Mouse (Mus musculus) C2C12 (cell line): ENCODE data around the gene Ptprt. TPM values are rescaled to one million over a fixed set of nuclear protein-coding genes. Genes with fewer than 3 reads are reported as not detected.

Source experiments
- H3K27me3 ChIP-seq: one replicate; pipeline ENCODE4 v1.6.1; 2011; ENCODE audit not compliant: control insufficient read depth, insufficient read depth, insufficient read length
- H3K36me3 ChIP-seq: one replicate; pipeline ENCODE4 v1.6.1; 2011; ENCODE audit not compliant: control insufficient read depth, insufficient read depth
- H3K4me3 ChIP-seq: one replicate; pipeline ENCODE4 v1.5.1; 2011; ENCODE audit warnings: mild to moderate bottlenecking, control low read depth; ENCODE audit not compliant: poor library complexity, insufficient read depth, severe bottlenecking
- H3K79me2 ChIP-seq: one replicate; pipeline ENCODE4 v1.6.1; 2011; ENCODE audit not compliant: control insufficient read depth, insufficient read depth
- H3K79me3 ChIP-seq: one replicate; pipeline ENCODE4 v1.6.1; 2011; ENCODE audit warnings: low read depth, control low read depth
- H3ac ChIP-seq: one replicate; pipeline ENCODE3; 2011; ENCODE audit warnings: low read depth; ENCODE audit not compliant: control insufficient read depth, insufficient read length
- CEBPB ChIP-seq: IDR thresholded peaks from one replicate; pipeline ENCODE4 v1.6.1; 2011; ENCODE audit warnings: low read depth, mild to moderate bottlenecking, control low read depth, moderate library complexity
- CTCF ChIP-seq: IDR thresholded peaks from one replicate; pipeline ENCODE4 v1.5.1; 2011; ENCODE audit not compliant: control insufficient read depth, insufficient read depth, insufficient read length
- FOSL1 ChIP-seq: IDR thresholded peaks from one replicate; pipeline ENCODE4 v1.8.0; 2011; ENCODE audit warnings: mild to moderate bottlenecking, low read length; ENCODE audit not compliant: poor library complexity, insufficient read depth, severe bottlenecking
- MAX ChIP-seq: IDR thresholded peaks from one replicate; pipeline ENCODE4 v1.6.1; 2011; ENCODE audit warnings: mild to moderate bottlenecking, control low read depth
- MYOD1 ChIP-seq: IDR thresholded peaks from one replicate; pipeline ENCODE4 v1.6.1; 2011; ENCODE audit warnings: low read depth; ENCODE audit not compliant: control insufficient read depth, insufficient read length
- MYOG ChIP-seq: IDR thresholded peaks from one replicate; pipeline ENCODE4 v1.6.1; 2011; ENCODE audit not compliant: control insufficient read depth, insufficient read length; ENCODE audit errors: extremely low read depth
- USF1 ChIP-seq: IDR thresholded peaks from one replicate; pipeline ENCODE4 v1.6.1; 2011; ENCODE audit warnings: low read depth, mild to moderate bottlenecking, control low read depth, moderate library complexity
- polyA plus RNA-seq: library from polyadenylated mRNA; unstranded; fragments of >200 nt; fragmentation: generic; extraction: Trizol; gene quantifications from one replicate; pipeline ENCODE4 v1.2.1, GENCODE M21; 2012; ENCODE audit warnings: missing spikeins

Gene Ptprt
- polyA plus RNA-seq, 1 experiment = not detected

DNA sequence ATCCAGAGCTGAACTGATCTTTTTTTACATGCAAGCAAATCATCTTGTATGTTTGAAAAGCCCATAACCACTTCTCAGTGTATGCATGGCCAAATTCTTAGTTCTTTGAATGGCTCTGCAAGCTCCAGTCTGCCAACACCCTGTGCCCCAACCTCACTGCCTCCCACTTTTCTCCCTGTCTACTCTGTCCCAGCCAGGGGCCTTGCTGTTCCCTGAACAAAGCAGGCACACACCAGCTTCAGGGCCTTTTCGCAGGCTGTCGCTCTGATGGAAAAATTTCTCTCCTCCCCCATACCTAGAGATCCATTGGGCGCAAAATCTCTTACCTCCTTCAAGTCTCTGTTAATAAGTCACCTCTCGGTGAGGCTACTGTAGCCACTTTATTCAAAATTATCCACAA is 610.7 kb downstream of the Ptprt start:
- no peaks in the 10 kb centered on the region for H3K36me3 ChIP-seq
- no peaks in the 10 kb centered on the region for H3K79me3 ChIP-seq
- H3K79me2 ChIP-seq = no peaks in the 10 kb centered on the region
- H3K4me3 ChIP-seq = no peak overlapping the region
- no peak overlapping the region for H3ac ChIP-seq
- TF ChIP-seq USF1 (no peak), CEBPB (no peak), MYOD1 (no peak), FOSL1 (no peak), MAX (no peak), MYOG (no peak)
- H3K27me3 ChIP-seq = no peaks in the 10 kb centered on the region

- no peaks in the 10 kb centered on the region for H3K36me3 ChIP-seq
- no peaks in the 10 kb centered on the region for H3K79me3 ChIP-seq
- TF ChIP-seq MYOD1 (no peak), CTCF (no peak), USF1 (no peak), FOSL1 (no peak), MAX (no peak), CEBPB (no peak), MYOG (no peak)
- no peak overlapping the region for H3K4me3 ChIP-seq
- no peaks in the 10 kb centered on the region for H3K79me2 ChIP-seq
- H3K27me3 ChIP-seq = no peaks in the 10 kb centered on the region
- H3ac ChIP-seq = no peak overlapping the region
These were observed 625.3 kb downstream of the Ptprt start for GRCm38 (mm10) chr2:162035615-162036014.

DNA sequence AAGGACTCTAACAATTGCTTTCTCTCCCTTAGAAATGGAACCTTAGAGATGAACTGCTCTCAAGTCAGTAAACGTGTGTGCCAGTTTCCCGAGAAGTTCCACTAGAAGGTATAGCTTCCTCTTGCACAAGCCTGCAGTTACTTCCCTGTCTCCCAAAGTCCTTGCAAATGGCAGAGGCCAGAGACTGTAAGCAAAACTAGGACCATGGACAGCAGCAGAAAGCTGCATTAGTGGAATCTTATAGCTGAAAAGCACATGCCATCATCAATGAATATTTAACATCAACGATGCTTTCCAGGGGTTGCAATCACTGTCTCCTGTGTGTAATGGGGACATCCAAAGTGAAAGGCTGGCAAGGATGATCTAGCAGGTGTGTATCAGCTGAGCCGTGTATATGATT is 629.3 kb downstream of the Ptprt start:
- TF ChIP-seq USF1 = no peak
- no peak for TF ChIP-seq MYOG
- TF ChIP-seq CTCF = no peak
- no peak for TF ChIP-seq CEBPB
- TF ChIP-seq MAX = no peak
- no peak overlapping the region for H3K4me3 ChIP-seq
- no peaks in the 10 kb centered on the region for H3K36me3 ChIP-seq
- no peaks in the 10 kb centered on the region for H3K27me3 ChIP-seq
- H3K79me3 ChIP-seq = no peaks in the 10 kb centered on the region
- no peak overlapping the region for H3ac ChIP-seq
- no peaks in the 10 kb centered on the region for H3K79me2 ChIP-seq

DNA sequence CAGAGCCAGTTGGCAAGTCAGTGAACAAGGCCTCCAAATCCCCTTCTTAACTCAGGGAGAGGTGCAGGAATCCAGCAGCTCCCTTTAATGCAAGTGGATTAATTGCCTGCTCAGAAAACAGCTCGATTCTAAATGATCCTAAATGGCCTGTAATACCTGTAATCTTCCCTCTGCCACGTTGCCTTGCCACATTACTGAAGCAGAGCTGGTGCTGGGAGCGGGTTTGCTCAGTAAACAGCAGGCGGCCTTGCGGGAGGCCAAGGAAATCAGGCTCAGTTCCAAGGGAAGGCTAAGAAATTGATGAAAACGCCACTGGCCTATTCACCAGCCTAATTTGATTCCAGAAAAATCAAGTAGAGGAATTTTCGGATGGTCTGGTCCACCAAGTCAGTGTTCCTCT is 659.9 kb downstream of the Ptprt start:
- no peaks in the 10 kb centered on the region for H3K79me2 ChIP-seq
- TF ChIP-seq MYOD1 (no peak), FOSL1 (no peak), CTCF (no peak), CEBPB (no peak), MAX (no peak), MYOG (no peak), USF1 (no peak)
- no peaks in the 10 kb centered on the region for H3K79me3 ChIP-seq
- no peak overlapping the region for H3ac ChIP-seq
- no peaks in the 10 kb centered on the region for H3K36me3 ChIP-seq
- H3K27me3 ChIP-seq = no peaks in the 10 kb centered on the region
- no peak overlapping the region for H3K4me3 ChIP-seq

DNA sequence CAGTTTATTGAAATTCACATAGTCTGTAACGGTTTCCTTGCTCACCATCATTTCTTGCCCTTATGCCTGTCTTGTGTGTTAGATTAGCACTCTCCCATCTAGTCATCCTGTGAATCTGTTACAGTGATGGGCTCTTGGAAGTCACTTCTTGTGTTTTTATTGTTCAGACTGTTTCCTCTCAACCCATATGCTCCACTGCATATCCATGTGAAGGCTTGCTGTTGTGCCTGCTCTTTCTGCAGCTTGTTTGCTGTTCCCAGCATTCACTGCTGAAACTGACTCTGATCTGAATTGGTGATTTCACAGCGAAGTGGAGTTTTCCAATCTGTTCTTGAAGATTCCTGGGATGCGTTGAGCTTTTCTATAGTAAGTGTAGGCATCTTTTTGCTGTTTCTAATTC is 678.6 kb downstream of the Ptprt start:
- Histone ChIP-seq H3K79me3 (no peaks in the 10 kb centered on the region), H3K36me3 (no peaks in the 10 kb centered on the region)
- TF ChIP-seq MAX (no peak), USF1 (no peak), FOSL1 (no peak)

DNA sequence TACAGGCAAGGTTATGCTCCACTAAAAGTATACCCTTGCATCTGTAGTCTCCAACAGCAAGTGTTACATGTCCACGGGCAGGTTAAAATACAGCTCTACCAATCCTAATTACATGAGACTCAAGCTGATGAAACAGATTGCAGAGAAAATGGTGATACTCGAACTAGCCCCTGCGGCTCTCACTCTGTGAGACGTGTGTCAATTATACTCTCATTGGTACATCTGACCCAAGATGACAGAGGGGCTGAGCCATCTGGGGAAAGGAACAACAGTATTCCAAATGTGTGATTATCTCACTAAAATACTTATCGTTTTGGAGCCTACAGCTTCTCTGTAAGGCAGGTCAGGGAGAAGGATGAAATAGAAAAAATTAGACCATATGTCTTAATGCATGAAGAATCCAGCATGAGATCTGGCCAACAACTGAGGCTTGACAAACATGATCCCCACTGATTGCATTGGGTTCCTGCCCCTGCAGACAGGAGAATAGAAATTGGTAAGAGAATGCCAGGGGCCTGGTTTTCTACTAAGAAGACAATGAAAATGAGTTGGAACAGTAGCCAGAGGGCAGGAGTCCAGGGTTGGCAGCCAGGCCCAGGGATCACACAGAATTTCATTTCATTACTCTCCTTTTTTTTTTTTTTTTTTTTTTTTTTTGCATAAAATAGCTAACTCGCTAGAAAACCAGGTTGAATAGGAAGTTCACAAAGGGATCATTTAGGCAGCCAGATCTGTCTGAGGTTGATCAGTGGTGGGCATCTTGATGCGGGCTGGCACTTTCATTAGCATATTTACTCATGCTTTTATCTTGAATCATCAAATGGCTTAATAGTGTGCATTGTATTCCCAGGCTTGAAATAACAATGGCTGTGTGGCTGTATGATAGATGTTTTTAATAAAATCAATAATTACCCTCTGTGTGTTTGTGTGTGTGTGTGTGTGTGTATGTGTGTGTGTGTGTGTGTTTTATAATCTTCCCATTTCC is 699.5 kb downstream of the Ptprt start:
- Histone ChIP-seq H3K79me2 (no peaks in the 10 kb centered on the region), H3K36me3 (no peaks in the 10 kb centered on the region), H3K79me3 (no peaks in the 10 kb centered on the region), H3ac (no peak overlapping the region), H3K4me3 (no peak overlapping the region), H3K27me3 (no peaks in the 10 kb centered on the region)
- TF ChIP-seq MYOD1 (no peak), USF1 (no peak), CTCF (no peak), FOSL1 (no peak), MAX (no peak), MYOG (no peak), CEBPB (no peak)

More for the DNA sequence above, 678.6 kb downstream of the Ptprt start:
- H3K4me3 ChIP-seq = no peak overlapping the region
- H3K27me3 ChIP-seq = no peaks in the 10 kb centered on the region
- no peak overlapping the region for H3ac ChIP-seq
- H3K79me2 ChIP-seq = no peaks in the 10 kb centered on the region
